Mouse (Mus musculus) kidney, embryonic 16.5 days (tissue): ENCODE results near the gene BC003965. TPM values are rescaled to one million over a fixed set of nuclear protein-coding genes. Genes with fewer than 3 reads are reported as not detected.
A peak's percentile ranks its signal among the peaks of the same experiment; 100 is the strongest.
"Not testable (repeated sequence)": the region's sequence is repeated elsewhere in the genome, so short reads cannot be mapped to it uniquely, and the experiment has no call there.

Experiments
- ATAC-seq: fragments of 200-750 bp; cut with Nextera tagmentation; 2 replicates; pipeline ENCODE4 v1.8.0; 2017; ENCODE audit warnings: moderate TSS enrichment; ENCODE audit not compliant: low FRiP score, low TSS enrichment
- H3K27ac ChIP-seq: fragments of 300-500 bp; sonication (generic); 2 replicates; pipeline ENCODE4 v1.5.1; 2014; ENCODE audit warnings: low read length
- H3K27me3 ChIP-seq: fragments of 300-500 bp; sonication (generic); 2 replicates; pipeline ENCODE4 v1.6.1; 2014; ENCODE audit warnings: low read length, control low read depth, mixed read lengths; ENCODE audit not compliant: insufficient read depth
- H3K36me3 ChIP-seq: fragments of 300-500 bp; sonication (generic); 2 replicates; pipeline ENCODE4 v1.6.1; 2014; ENCODE audit warnings: low read length, control low read depth, mixed read lengths; ENCODE audit not compliant: insufficient read depth
- H3K4me1 ChIP-seq: fragments of 300-500 bp; sonication (generic); 2 replicates; pipeline ENCODE4 v1.6.1; 2014; ENCODE audit warnings: low read length, control low read depth, mixed read lengths; ENCODE audit not compliant: insufficient read depth
- H3K4me2 ChIP-seq: fragments of 300-500 bp; sonication (generic); replicated peaks from 2 replicates; pipeline ENCODE4 v1.6.1; 2014; ENCODE audit warnings: low read depth, low read length
- H3K4me3 ChIP-seq: fragments of 300-500 bp; sonication (generic); 2 replicates; pipeline ENCODE4 v1.5.1; 2014; ENCODE audit warnings: mild to moderate bottlenecking, low read length
- H3K9ac ChIP-seq: fragments of 300-500 bp; sonication (generic); replicated peaks from 2 replicates; pipeline ENCODE4 v1.6.1; 2014; ENCODE audit warnings: low read length
- H3K9me3 ChIP-seq: fragments of 300-500 bp; sonication (generic); 2 replicates; pipeline ENCODE4 v1.6.1; 2016; ENCODE audit warnings: low read length, control low read depth
- WGBS: fragments of 180-500 bp; shearing (Covaris S2); extraction: QIAGEN DNeasy Blood & Tissue Kit; methylation state at CpG from one replicate; pipeline ENCODE4 v1.1.7; 2014; 5-methylcytosine and 5-hydroxymethylcytosine counted together
- polyA plus RNA-seq: library from polyadenylated mRNA; unstranded; fragments of >200 nt; fragmentation: Nextera tagmentation; extraction: Ambion mirVana; gene quantifications from 2 replicates; pipeline ENCODE4 v1.2.1, GENCODE M21; 2015

BC003965 gene
- polyA plus RNA-seq, 1 experiment from 2014 or later, result 34.4 TPM

- whole genome bisulfite sequencing, result 94% methylated on average over 4 of the region's 4 CpGs
- Histone ChIP-seq H3K27ac (no peak overlapping the region), H3K27me3 (no peaks in the 10 kb centered on the region), H3K4me1 (peaks cover 9% of the 10 kb centered on the region), H3K9me3 (no peaks in the 10 kb centered on the region), H3K4me3 (no peak overlapping the region), H3K36me3 (peaks cover 18% of the 10 kb centered on the region), H3K9ac (no peak overlapping the region), H3K4me2 (no peak overlapping the region)
- ATAC-seq, result no peak
These were observed 41.3 kb downstream of the BC003965 start for GRCm38 (mm10) chr17:25225659-25226058.

- WGBS, result 88% methylated on average over 5 of the region's 5 CpGs
- ATAC-seq, result no peak
- H3K4me3 ChIP-seq, result no peak overlapping the region
- H3K27me3 ChIP-seq, result no peaks in the 10 kb centered on the region
- peaks cover 26% of the 10 kb centered on the region for H3K36me3 ChIP-seq
- no peaks in the 10 kb centered on the region for H3K9me3 ChIP-seq
- H3K9ac ChIP-seq, result no peak overlapping the region
- H3K4me2 ChIP-seq, result no peak overlapping the region
- no peak overlapping the region for H3K27ac ChIP-seq
- H3K4me1 ChIP-seq, result no peaks in the 10 kb centered on the region
These were observed 43.6 kb downstream of the BC003965 start for GRCm38 (mm10) chr17:25227991-25228390.

DNA sequence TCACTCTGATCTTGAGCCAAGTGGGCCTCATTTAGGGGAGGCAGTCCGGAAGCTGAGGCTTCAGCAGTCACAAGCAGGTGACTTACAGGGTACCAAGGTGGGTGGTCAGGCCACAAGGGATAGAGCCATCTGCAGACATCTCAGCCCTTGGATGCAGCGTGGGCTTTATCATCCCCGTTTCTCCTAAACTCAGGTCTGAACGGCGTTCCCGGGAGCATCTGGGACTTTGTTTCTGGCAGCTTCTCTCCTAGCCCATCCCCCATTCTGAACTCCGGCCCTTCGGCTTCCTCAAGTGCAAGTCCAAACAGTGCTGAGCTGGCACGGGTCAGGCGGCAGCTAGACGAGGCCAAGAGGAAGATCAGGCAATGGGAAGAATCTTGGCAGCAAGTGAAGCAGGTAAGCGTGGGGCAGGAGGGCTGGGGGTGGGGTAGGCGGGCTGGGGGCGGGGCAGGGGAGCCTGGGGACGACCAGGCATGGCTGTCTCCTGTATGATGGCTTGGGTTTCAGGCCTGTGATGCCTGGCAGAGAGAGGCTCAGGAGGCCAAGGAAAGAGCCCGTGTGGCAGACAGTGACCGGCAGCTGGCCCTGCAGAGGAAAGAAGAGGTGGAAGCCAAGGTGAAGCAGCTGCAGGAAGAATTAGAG lies 45.8 kb downstream of the BC003965 start:
- H3K36me3 ChIP-seq, result peaks cover 34% of the 10 kb centered on the region
- not testable (repeated sequence) for H3K9ac ChIP-seq, H3K27ac ChIP-seq, H3K27me3 ChIP-seq, H3K4me3 ChIP-seq, H3K4me2 ChIP-seq, H3K9me3 ChIP-seq, H3K4me1 ChIP-seq
- WGBS, result 75% methylated on average over 13 of the region's 17 CpGs
- 0 out of 2 replicates have a peak, but pooled peaks have one; percentile 52 for ATAC-seq

DNA sequence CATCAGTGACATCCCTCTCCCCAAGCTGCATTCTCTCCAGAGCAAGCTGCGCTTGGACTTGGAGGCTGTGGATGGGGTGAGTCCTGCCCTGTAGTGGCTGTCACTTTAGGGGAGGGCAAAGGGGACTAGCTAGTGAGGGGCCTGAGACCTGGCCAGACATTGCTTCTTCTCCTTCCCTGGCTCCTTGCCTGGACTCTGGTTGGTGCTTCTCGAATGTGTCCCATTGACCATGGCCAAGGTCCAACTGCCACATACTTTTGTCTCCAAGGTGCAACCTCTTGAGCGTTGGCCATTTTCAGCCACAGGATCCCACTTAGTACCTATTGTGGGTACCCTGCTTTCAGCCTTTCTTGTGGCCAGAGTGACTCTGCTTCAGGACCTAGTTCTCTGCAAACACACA lies 46.3 kb downstream of the BC003965 start:
- Histone ChIP-seq H3K4me1 (no peaks in the 10 kb centered on the region), H3K27me3 (no peaks in the 10 kb centered on the region), H3K9ac (no peak overlapping the region), H3K9me3 (no peaks in the 10 kb centered on the region), H3K36me3 (peaks cover 37% of the 10 kb centered on the region), H3K4me2 (no peak overlapping the region), H3K4me3 (no peak overlapping the region), H3K27ac (no peak overlapping the region)
- WGBS, result 91% methylated on average over 3 of the region's 3 CpGs
- no peak for ATAC-seq

GRCm38 (mm10) chr17:25231621-25232020 lies 47.3 kb downstream of the BC003965 start:
- not testable (repeated sequence) for H3K9me3 ChIP-seq, H3K27ac ChIP-seq, H3K4me1 ChIP-seq, H3K27me3 ChIP-seq, H3K4me3 ChIP-seq, H3K9ac ChIP-seq, H3K4me2 ChIP-seq, ATAC-seq
- 91% methylated on average over 4 of the region's 11 CpGs for WGBS
- peaks cover 33% of the 10 kb centered on the region for H3K36me3 ChIP-seq

DNA sequence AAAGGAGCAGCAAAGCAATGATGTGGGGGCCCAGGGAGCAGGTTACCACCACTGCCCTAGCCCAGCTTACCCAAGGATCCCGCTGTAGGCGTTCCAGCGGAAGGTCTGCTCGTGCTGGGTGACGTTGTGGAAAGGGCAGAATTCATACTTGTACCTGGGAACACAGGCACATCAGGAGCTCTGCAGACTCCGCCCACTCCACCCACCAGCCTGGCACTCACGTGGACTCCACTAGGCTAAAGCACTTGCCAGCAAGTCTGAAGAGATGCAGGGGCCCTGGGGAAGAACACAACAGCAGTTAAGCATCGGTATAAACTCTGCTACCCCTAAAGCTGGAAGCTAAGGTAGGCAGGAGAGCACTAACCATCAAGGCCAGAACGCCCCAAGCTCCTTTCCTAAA lies 51.3 kb downstream of the BC003965 start:
- no peaks in the 10 kb centered on the region for H3K27me3 ChIP-seq
- no peak overlapping the region for H3K27ac ChIP-seq
- H3K4me2 ChIP-seq, result no peak overlapping the region
- ATAC-seq, result no peak
- H3K36me3 ChIP-seq, result peaks cover 23% of the 10 kb centered on the region
- H3K9me3 ChIP-seq, result no peaks in the 10 kb centered on the region
- H3K9ac ChIP-seq, result no peak overlapping the region
- peaks cover 8% of the 10 kb centered on the region for H3K4me1 ChIP-seq
- 89% methylated on average over 9 of the region's 9 CpGs for WGBS
- no peak overlapping the region for H3K4me3 ChIP-seq

Other genes with a start within 250 kb of the BC003965 start
- gene Mapk8ip3, start 247.6 kb upstream of the BC003965 start, polyA plus RNA-seq, result 30.1 and 33.6 TPM in 2 replicates
- gene Jpt2, start 223.9 kb upstream of the BC003965 start, polyA plus RNA-seq, result 197 and 218 TPM in 2 replicates
- 5.4 and 6.6 TPM in 2 replicates for gene Cramp1l, start 168.8 kb upstream of the BC003965 start, polyA plus RNA-seq
- gene Ift140, start 168.5 kb upstream of the BC003965 start, polyA plus RNA-seq, result 24.9 and 25.5 TPM in 2 replicates
- gene Tmem204, start 101.0 kb upstream of the BC003965 start, polyA plus RNA-seq, result 34.4 and 44.7 TPM in 2 replicates
- gene Telo2, start 68.6 kb upstream of the BC003965 start, polyA plus RNA-seq, result 49.5 and 53.4 TPM in 2 replicates
- gene Ptx4, start 63.8 kb upstream of the BC003965 start, polyA plus RNA-seq, result not detected in 2 replicates
- gene Clcn7, start 51.2 kb upstream of the BC003965 start, polyA plus RNA-seq, result 23.2 and 26.8 TPM in 2 replicates
- gene Ccdc154, start 22.1 kb upstream of the BC003965 start, polyA plus RNA-seq, result not detected in 2 replicates
- not detected in 2 replicates for gene Gm38655, start 9.1 kb upstream of the BC003965 start, polyA plus RNA-seq
- gene Unkl, start 3.8 kb downstream of the BC003965 start, polyA plus RNA-seq, result 10.4 and 10.9 TPM in 2 replicates
- 51.2 and 56.6 TPM in 2 replicates for gene Gnptg, start 55.6 kb downstream of the BC003965 start, polyA plus RNA-seq
- gene Tsr3, start 55.6 kb downstream of the BC003965 start, polyA plus RNA-seq, result 49.7 and 51.6 TPM in 2 replicates
- 2.0 and 2.3 TPM in 2 replicates for gene Baiap3, start 71.8 kb downstream of the BC003965 start, polyA plus RNA-seq
- gene Ube2i, start 90.1 kb downstream of the BC003965 start, polyA plus RNA-seq, result 611 and 640 TPM in 2 replicates
- gene Prss34, start 113.8 kb downstream of the BC003965 start, polyA plus RNA-seq, result 0.30 TPM in 1 of 2 replicates, not detected in the other
- gene Prss28, start 124.1 kb downstream of the BC003965 start, polyA plus RNA-seq, result not detected in 2 replicates
- not detected in 2 replicates for gene Prss29, start 134.1 kb downstream of the BC003965 start, polyA plus RNA-seq
- gene Tpsab1, start 161.0 kb downstream of the BC003965 start, polyA plus RNA-seq, result 0.36 and 0.49 TPM in 2 replicates
- 2.0 and 2.2 TPM in 2 replicates for gene Tpsb2, start 181.8 kb downstream of the BC003965 start, polyA plus RNA-seq
- gene Tpsg1, start 184.7 kb downstream of the BC003965 start, polyA plus RNA-seq, result 0.25 TPM in 1 of 2 replicates, not detected in the other
- 3.3 and 3.5 TPM in 2 replicates for gene Cacna1h, start 249.2 kb downstream of the BC003965 start, polyA plus RNA-seq